ENCODE assay signal across 28 mouse cellular contexts in genomic region chr7:112943056-112943455, GRCm38 (mm10). TPM values are rescaled to one million over a fixed set of nuclear protein-coding genes. Genes with fewer than 3 reads are reported as not detected.
"Had no signal": no experiment of that assay in that cellular context is flagged by ENCODE, and none has a peak within 500 bp of the region (broad histone marks: within the 10 kb centered on the region; RNA-seq: fewer than 3 reads in every experiment).

No protein-coding gene starts in this region.

- H3K36me3 ChIP-seq: embryonic facial prominence, embryonic 10.5 days; embryonic facial prominence, embryonic 12.5 days; embryonic facial prominence, embryonic 13.5 days; embryonic facial prominence, embryonic 15.5 days; forebrain, embryonic 10.5 days; forebrain, embryonic 12.5 days; forebrain, embryonic 15.5 days had no signal

- H3K27ac ChIP-seq: embryonic facial prominence, embryonic 10.5 days; embryonic facial prominence, embryonic 12.5 days; embryonic facial prominence, embryonic 13.5 days; embryonic facial prominence, embryonic 15.5 days; forebrain, embryonic 10.5 days; forebrain, embryonic 12.5 days; forebrain, embryonic 13.5 days; forebrain, embryonic 15.5 days; gastrocnemius, adult 2 months; heart, adult 2 months had no signal

- H3K27me3 ChIP-seq: embryonic facial prominence, embryonic 12.5 days; embryonic facial prominence, embryonic 13.5 days; embryonic facial prominence, embryonic 15.5 days; forebrain, embryonic 12.5 days; forebrain, embryonic 13.5 days; forebrain, embryonic 15.5 days had no signal

- H3K9me3 ChIP-seq: embryonic facial prominence, embryonic 10.5 days; embryonic facial prominence, embryonic 12.5 days; embryonic facial prominence, embryonic 13.5 days; embryonic facial prominence, embryonic 15.5 days; forebrain, embryonic 10.5 days; forebrain, embryonic 12.5 days; forebrain, embryonic 13.5 days; forebrain, embryonic 15.5 days had no signal

- DNase-seq: cerebellum, adult 9-10 months; cerebellum, adult 9-11 months; cerebellum, postnatal 10 days; cerebellum, postnatal 14 days; cerebellum, postnatal 25 days; cerebellum, postnatal 36 days; embryo, embryonic 11 days; forebrain, postnatal 0 days; gastrocnemius, adult 2 months; gastrocnemius, postnatal 10 days; gastrocnemius, postnatal 14 days; gastrocnemius, postnatal 25 days; gastrocnemius, postnatal 36 days; heart, adult 18-20 months; heart, adult 2 months had no signal

- H3K9ac ChIP-seq: embryonic facial prominence, embryonic 12.5 days; embryonic facial prominence, embryonic 13.5 days; embryonic facial prominence, embryonic 15.5 days; forebrain, embryonic 12.5 days; forebrain, embryonic 13.5 days; forebrain, embryonic 15.5 days; forebrain, postnatal 0 days had no signal

- H3K4me3 ChIP-seq: embryonic facial prominence, embryonic 10.5 days; embryonic facial prominence, embryonic 12.5 days; embryonic facial prominence, embryonic 13.5 days; embryonic facial prominence, embryonic 15.5 days; erythroblast, embryonic 14.5 days; forebrain, embryonic 10.5 days; forebrain, embryonic 12.5 days; forebrain, embryonic 13.5 days; forebrain, embryonic 15.5 days; gastrocnemius, adult 2 months; heart, adult 2 months had no signal

- H3K4me1 ChIP-seq: embryonic facial prominence, embryonic 10.5 days; embryonic facial prominence, embryonic 12.5 days; embryonic facial prominence, embryonic 13.5 days; embryonic facial prominence, embryonic 15.5 days; forebrain, embryonic 10.5 days; forebrain, embryonic 12.5 days; forebrain, embryonic 15.5 days had no signal

- H3K4me2 ChIP-seq: embryonic facial prominence, embryonic 12.5 days; embryonic facial prominence, embryonic 13.5 days; embryonic facial prominence, embryonic 15.5 days; forebrain, embryonic 12.5 days; forebrain, embryonic 13.5 days; forebrain, embryonic 15.5 days had no signal

- ATAC-seq: forebrain, embryonic 13.5 days; forebrain, embryonic 14.5 days; forebrain, embryonic 15.5 days; forebrain, embryonic 16.5 days; forebrain, postnatal 0 days had no signal

RNA-seq across cellular contexts. Expression of gene Rassf10, which starts 10.7 kb away (rescaled TPM):
- total RNA-seq: common myeloid progenitor, adult 5-6 weeks; granulocyte monocyte progenitor cell, adult 5-6 weeks had no signal
- polyA plus RNA-seq: erythroblast, embryonic 14.5 days had no signal
